Mouse (Mus musculus) retina, adult 2 months (tissue): ENCODE measurements around the gene Gstt3.

Source experiments
- DNase-seq: peaks from one replicate; pipeline ENCODE4 v3.0.0-alpha.2; 2012; ENCODE audit warnings: low read depth, low spot score

Gene Gstt3

GRCm38 (mm10) chr10:75780769-75781578 lies at the start of gene Gstt3, which contains the start of gene Gm20441:
Gene Gstt3 (minus strand): TSS chr10:75781414.
Gene Gm20441 (minus strand): TSS chr10:75780954.
- no peak for DNase-seq

GRCm38 (mm10) chr10:75830275-75830670 lies 49.1 kb upstream of the Gstt3 start:
- no peak for DNase-seq

GRCm38 (mm10) chr10:75829529-75830274 lies 48.5 kb upstream of the Gstt3 start:
- DNase-seq, result no peak

GRCm38 (mm10) chr10:75828500-75828931 lies 47.3 kb upstream of the Gstt3 start:
- DNase-seq, result no peak

GRCm38 (mm10) chr10:75827668-75828360 lies 46.6 kb upstream of the Gstt3 start:
- no peak for DNase-seq

GRCm38 (mm10) chr10:75824530-75824929 lies 43.3 kb upstream of the Gstt3 start:
- DNase-seq, result no peak

GRCm38 (mm10) chr10:75823782-75824181 lies 42.6 kb upstream of the Gstt3 start:
- DNase-seq, result no peak

- no peak for DNase-seq
Observed at GRCm38 (mm10) chr10:75822443-75822842, 41.2 kb upstream of the Gstt3 start, which contains the start of gene Gstt4. Gene Gstt4 (minus strand): TSS chr10:75822543.

- DNase-seq, result no peak
Observed at GRCm38 (mm10) chr10:75819882-75820281, 38.7 kb upstream of the Gstt3 start.

GRCm38 (mm10) chr10:75818641-75819040 lies 37.4 kb upstream of the Gstt3 start:
- DNase-seq, result no peak

- DNase-seq, result no peak
Observed at GRCm38 (mm10) chr10:75804217-75804616, 23.0 kb upstream of the Gstt3 start.

- DNase-seq, result no peak
Observed at GRCm38 (mm10) chr10:75798176-75798696, 17.0 kb upstream of the Gstt3 start, which contains the start of gene Gstt1. Gene Gstt1 (minus strand): TSS chr10:75798584.

GRCm38 (mm10) chr10:75797619-75798175 lies 16.5 kb upstream of the Gstt3 start:
- DNase-seq, result no peak

GRCm38 (mm10) chr10:75796731-75797516 lies 15.7 kb upstream of the Gstt3 start:
- no peak for DNase-seq

- no peak for DNase-seq
Observed at GRCm38 (mm10) chr10:75794880-75795279, 13.7 kb upstream of the Gstt3 start.

GRCm38 (mm10) chr10:75790773-75791172 lies 9.6 kb upstream of the Gstt3 start:
- no peak for DNase-seq

GRCm38 (mm10) chr10:75789841-75790240 lies 8.6 kb upstream of the Gstt3 start:
- no peak for DNase-seq

GRCm38 (mm10) chr10:75789081-75789735 lies 8.0 kb upstream of the Gstt3 start:
- DNase-seq, result no peak

GRCm38 (mm10) chr10:75788277-75788676 lies 7.1 kb upstream of the Gstt3 start:
- DNase-seq, result no peak

GRCm38 (mm10) chr10:75785442-75785841 lies 4.2 kb upstream of the Gstt3 start:
- no peak for DNase-seq
